Comparison of ENCODE assay signal across 31 mouse cellular contexts in genomic region chr11:93897732-93898131, GRCm38 (mm10).
"Had no signal": no experiment of that assay in that cellular context is flagged by ENCODE, and none has a peak within 500 bp of the region (broad histone marks: within the 10 kb centered on the region; RNA-seq: fewer than 3 reads in every experiment).

No protein-coding gene starts in this region.

- H3K27ac ChIP-seq: limb, embryonic 10.5 days; limb, embryonic 12.5 days; limb, embryonic 13.5 days; limb, embryonic 15.5 days; liver, embryonic 12.5 days; liver, embryonic 13.5 days; liver, embryonic 14.5 days; liver, embryonic 15.5 days; lung, embryonic 15.5 days; macrophage; midbrain, embryonic 10.5 days; midbrain, embryonic 12.5 days; midbrain, embryonic 13.5 days; midbrain, embryonic 15.5 days had no signal

- H3K4me1 ChIP-seq: limb, embryonic 10.5 days; limb, embryonic 12.5 days; limb, embryonic 13.5 days; limb, embryonic 15.5 days; liver, embryonic 12.5 days; liver, embryonic 13.5 days; liver, embryonic 15.5 days; lung, embryonic 15.5 days; midbrain, embryonic 10.5 days; midbrain, embryonic 12.5 days; midbrain, embryonic 13.5 days; midbrain, embryonic 15.5 days had no signal

- H3K9ac ChIP-seq: limb, embryonic 12.5 days; limb, embryonic 13.5 days; limb, embryonic 15.5 days; liver, embryonic 12.5 days; liver, embryonic 13.5 days; liver, embryonic 14.5 days; liver, embryonic 15.5 days; liver, postnatal 0 days; lung, embryonic 14.5 days; lung, embryonic 15.5 days; midbrain, embryonic 12.5 days; midbrain, embryonic 13.5 days; midbrain, embryonic 15.5 days had no signal

- DNase-seq: left cerebral cortex, postnatal 4 days; liver; liver, embryonic 13.5 days; liver, postnatal 0 days; lung, adult 18-20 months; lung, adult 2 months; lung, embryonic 14.5 days; lung, postnatal 10 days; lung, postnatal 14 days; lung, postnatal 36 days; lung, postnatal 4 days; midbrain, embryonic 14.5 days had no signal

- H3K4me2 ChIP-seq: limb, embryonic 12.5 days; limb, embryonic 13.5 days; limb, embryonic 15.5 days; liver, embryonic 11.5 days; liver, embryonic 12.5 days; liver, embryonic 13.5 days; liver, embryonic 15.5 days; lung, embryonic 14.5 days; lung, embryonic 15.5 days; midbrain, embryonic 11.5 days; midbrain, embryonic 12.5 days; midbrain, embryonic 13.5 days; midbrain, embryonic 15.5 days had no signal

- H3K27me3 ChIP-seq: limb, embryonic 12.5 days; limb, embryonic 13.5 days; limb, embryonic 15.5 days; liver, embryonic 12.5 days; liver, embryonic 13.5 days; liver, embryonic 15.5 days; lung, embryonic 15.5 days; megakaryocyte, embryonic 14.5 days; midbrain, embryonic 12.5 days; midbrain, embryonic 13.5 days; midbrain, embryonic 15.5 days had no signal

- H3K9me3 ChIP-seq: limb, embryonic 10.5 days; limb, embryonic 12.5 days; limb, embryonic 13.5 days; limb, embryonic 15.5 days; liver, embryonic 12.5 days; liver, embryonic 13.5 days; liver, embryonic 15.5 days; lung, embryonic 15.5 days; megakaryocyte, embryonic 14.5 days; midbrain, embryonic 10.5 days; midbrain, embryonic 12.5 days; midbrain, embryonic 13.5 days; midbrain, embryonic 15.5 days had no signal

- H3K4me3 ChIP-seq: limb, embryonic 10.5 days; limb, embryonic 12.5 days; limb, embryonic 13.5 days; limb, embryonic 15.5 days; liver, embryonic 12.5 days; liver, embryonic 13.5 days; liver, embryonic 15.5 days; lung, embryonic 15.5 days; megakaryocyte, embryonic 14.5 days; midbrain, embryonic 10.5 days; midbrain, embryonic 12.5 days; midbrain, embryonic 13.5 days; midbrain, embryonic 15.5 days; myocyte had no signal

- ATAC-seq: liver, embryonic 12.5 days; liver, postnatal 0 days; lung, postnatal 0 days; midbrain, embryonic 13.5 days; midbrain, embryonic 15.5 days; midbrain, embryonic 16.5 days had no signal

- H3K36me3 ChIP-seq: midbrain, embryonic 15.5 days had no signal
